Mouse (Mus musculus): Measurements from ENCODE around the gene Rps4x. TPM values are rescaled to one million over a fixed set of nuclear protein-coding genes. Genes with fewer than 3 reads are reported as not detected.

Gene Rps4x
- polyA plus RNA-seq, 1 experiment from 2014 or later: 632 TPM

- Histone ChIP-seq H3K27me3 (replicated peaks; ENCODE audit: insufficient read depth, low read length) (no peaks in the 10 kb centered on the region), H3K4me2 (replicated peaks; ENCODE audit: low read depth, low read length) (no peak overlapping the region), H3K4me1 (ENCODE audit: insufficient read depth, low read depth, low read length) (no peaks in the 10 kb centered on the region), H3K36me3 (ENCODE audit: insufficient read depth, low read length) (no peaks in the 10 kb centered on the region), H3K27ac (ENCODE audit: low read length) (0 out of 2 replicates have a peak overlapping the region, but pooled peaks have one; percentile 54), H3K9ac (replicated peaks; ENCODE audit: low read depth) (no peak overlapping the region), H3K9me3 (ENCODE audit: low read length) (no peaks in the 10 kb centered on the region), H3K4me3 (ENCODE audit: low read depth, low read length) (no peak overlapping the region)
- DNase-seq (ENCODE audit: low spot score) (no peak), ATAC-seq (no peak)
- TF ChIP-seq EP300 (IDR thresholded peaks at IDR 0.05): no peak
- TF ChIP-seq CTCF (IDR thresholded peaks at IDR 0.05): no peak
- 67% methylated on average over 5 of the region's 5 CpGs for WGBS
These were observed 22.7 kb downstream of the Rps4x start for GRCm38 (mm10) chrX:102166521-102166920.

- Histone ChIP-seq H3K27ac (ENCODE audit: low read length) (no peak overlapping the region), H3K4me3 (ENCODE audit: low read depth, low read length) (no peak overlapping the region), H3K9ac (replicated peaks; ENCODE audit: low read depth) (no peak overlapping the region), H3K4me1 (ENCODE audit: insufficient read depth, low read depth, low read length) (no peaks in the 10 kb centered on the region), H3K4me2 (replicated peaks; ENCODE audit: low read depth, low read length) (no peak overlapping the region), H3K27me3 (replicated peaks; ENCODE audit: insufficient read depth, low read length) (no peaks in the 10 kb centered on the region), H3K9me3 (ENCODE audit: low read length) (no peaks in the 10 kb centered on the region), H3K36me3 (ENCODE audit: insufficient read depth, low read length) (no peaks in the 10 kb centered on the region)
- ATAC-seq (no peak), DNase-seq (ENCODE audit: low spot score) (peak; percentile 38)
- WGBS: 62% methylated on average over 4 of the region's 4 CpGs
- TF ChIP-seq CTCF (IDR thresholded peaks at IDR 0.05) (no peak), EP300 (IDR thresholded peaks at IDR 0.05) (no peak)
These were observed 25.7 kb downstream of the Rps4x start for GRCm38 (mm10) chrX:102163529-102163928.

- H3K27me3 ChIP-seq (replicated peaks; ENCODE audit: insufficient read depth, low read length): no peaks in the 10 kb centered on the region
- H3K4me2 ChIP-seq (replicated peaks; ENCODE audit: low read depth, low read length): no peak overlapping the region
- no peaks in the 10 kb centered on the region for H3K9me3 ChIP-seq (ENCODE audit: low read length)
- no peak for DNase-seq (ENCODE audit: low spot score)
- no peaks in the 10 kb centered on the region for H3K36me3 ChIP-seq (ENCODE audit: insufficient read depth, low read length)
- no peak overlapping the region for H3K9ac ChIP-seq (replicated peaks; ENCODE audit: low read depth)
- no peak overlapping the region for H3K27ac ChIP-seq (ENCODE audit: low read length)
- WGBS: 23% methylated on average over 2 of the region's 2 CpGs
- no peak for ATAC-seq
- H3K4me1 ChIP-seq (ENCODE audit: insufficient read depth, low read depth, low read length): no peaks in the 10 kb centered on the region
- no peak overlapping the region for H3K4me3 ChIP-seq (ENCODE audit: low read depth, low read length)
- TF ChIP-seq EP300 (IDR thresholded peaks at IDR 0.05): no peak
- peak; percentile 50 for TF ChIP-seq CTCF (IDR thresholded peaks at IDR 0.05)
These were observed 26.1 kb downstream of the Rps4x start for GRCm38 (mm10) chrX:102163096-102163495.

GRCm38 (mm10) chrX:102160528-102160927 lies 28.7 kb downstream of the Rps4x start:
- no peak for DNase-seq (ENCODE audit: low spot score)
- no peak overlapping the region for H3K4me2 ChIP-seq (replicated peaks; ENCODE audit: low read depth, low read length)
- WGBS: 68% methylated on average over 2 of the region's 2 CpGs
- no peaks in the 10 kb centered on the region for H3K9me3 ChIP-seq (ENCODE audit: low read length)
- H3K27ac ChIP-seq (ENCODE audit: low read length): no peak overlapping the region
- H3K4me1 ChIP-seq (ENCODE audit: insufficient read depth, low read depth, low read length): no peaks in the 10 kb centered on the region
- ATAC-seq: no peak
- H3K4me3 ChIP-seq (ENCODE audit: low read depth, low read length): no peak overlapping the region
- no peaks in the 10 kb centered on the region for H3K36me3 ChIP-seq (ENCODE audit: insufficient read depth, low read length)
- TF ChIP-seq CTCF (IDR thresholded peaks at IDR 0.05): no peak
- TF ChIP-seq EP300 (IDR thresholded peaks at IDR 0.05): no peak
- H3K27me3 ChIP-seq (replicated peaks; ENCODE audit: insufficient read depth, low read length): no peaks in the 10 kb centered on the region
- no peak overlapping the region for H3K9ac ChIP-seq (replicated peaks; ENCODE audit: low read depth)

- no peak overlapping the region for H3K4me2 ChIP-seq (replicated peaks; ENCODE audit: low read depth, low read length)
- H3K36me3 ChIP-seq (ENCODE audit: insufficient read depth, low read length): no peaks in the 10 kb centered on the region
- WGBS: 68% methylated on average over 2 of the region's 2 CpGs
- no peaks in the 10 kb centered on the region for H3K9me3 ChIP-seq (ENCODE audit: low read length)
- H3K9ac ChIP-seq (replicated peaks; ENCODE audit: low read depth): no peak overlapping the region
- ATAC-seq (no peak), DNase-seq (ENCODE audit: low spot score) (peak; percentile 27)
- no peak overlapping the region for H3K27ac ChIP-seq (ENCODE audit: low read length)
- H3K4me1 ChIP-seq (ENCODE audit: insufficient read depth, low read depth, low read length): no peaks in the 10 kb centered on the region
- TF ChIP-seq CTCF (IDR thresholded peaks at IDR 0.05): peak; percentile 41
- TF ChIP-seq EP300 (IDR thresholded peaks at IDR 0.05): no peak
- H3K4me3 ChIP-seq (ENCODE audit: low read depth, low read length): no peak overlapping the region
- H3K27me3 ChIP-seq (replicated peaks; ENCODE audit: insufficient read depth, low read length): no peaks in the 10 kb centered on the region
These were observed 29.4 kb downstream of the Rps4x start for GRCm38 (mm10) chrX:102159778-102160177.

- ATAC-seq (no peak), DNase-seq (ENCODE audit: low spot score) (peak; percentile 12)
- Histone ChIP-seq H3K4me2 (replicated peaks; ENCODE audit: low read depth, low read length) (peak overlapping the region; percentile 32; the same call in 1 of the 2 replicates), H3K9me3 (ENCODE audit: low read length) (no peaks in the 10 kb centered on the region), H3K4me1 (ENCODE audit: insufficient read depth, low read depth, low read length) (no peaks in the 10 kb centered on the region), H3K27ac (ENCODE audit: low read length) (peak overlapping the region; percentile 79), H3K27me3 (replicated peaks; ENCODE audit: insufficient read depth, low read length) (no peaks in the 10 kb centered on the region), H3K9ac (replicated peaks; ENCODE audit: low read depth) (no peak overlapping the region), H3K4me3 (ENCODE audit: low read depth, low read length) (0 out of 2 replicates have a peak overlapping the region, but pooled peaks have one; percentile 20), H3K36me3 (ENCODE audit: insufficient read depth, low read length) (no peaks in the 10 kb centered on the region)
- TF ChIP-seq EP300 (IDR thresholded peaks at IDR 0.05): no peak
- peak; percentile 37 for TF ChIP-seq CTCF (IDR thresholded peaks at IDR 0.05)
- 36% methylated on average over 5 of the region's 5 CpGs for WGBS
These were observed 31.8 kb downstream of the Rps4x start for GRCm38 (mm10) chrX:102157423-102157791.

All from lung, postnatal 0 days (tissue).